Mouse (Mus musculus) hindbrain, embryonic 10.5 days (tissue): ENCODE measurements around the gene Wfdc3. TPM values are rescaled to one million over a fixed set of nuclear protein-coding genes. Genes with fewer than 3 reads are reported as not detected.
"Not testable (repeated sequence)": the region's sequence is repeated elsewhere in the genome, so short reads cannot be mapped to it uniquely, and the experiment has no call there.

Experiments used
- DNase-seq: peaks from one replicate; pipeline ENCODE4 v3.0.0-alpha.2; 2017; ENCODE audit warnings: low spot score
- H3K27ac ChIP-seq: fragments of 300-500 bp; sonication (generic); 2 replicates; pipeline ENCODE4 v1.5.1; 2016; ENCODE audit warnings: mild to moderate bottlenecking, moderate library complexity
- H3K27me3 ChIP-seq: fragments of 300-500 bp; sonication (generic); 2 replicates; pipeline ENCODE4 v1.6.1; 2016; ENCODE audit warnings: mild to moderate bottlenecking; ENCODE audit not compliant: poor library complexity, insufficient read depth, severe bottlenecking
- H3K36me3 ChIP-seq: fragments of 300-500 bp; sonication (generic); 2 replicates; pipeline ENCODE4 v1.6.1; 2016; ENCODE audit warnings: mild to moderate bottlenecking, moderate library complexity
- H3K4me1 ChIP-seq: fragments of 300-500 bp; sonication (generic); replicated peaks from 2 replicates; pipeline ENCODE4 v1.6.1; 2016; ENCODE audit warnings: mild to moderate bottlenecking
- H3K4me3 ChIP-seq: fragments of 300-500 bp; sonication (generic); 2 replicates; pipeline ENCODE4 v1.5.1; 2016; ENCODE audit warnings: mild to moderate bottlenecking, moderate library complexity
- H3K9me3 ChIP-seq: fragments of 300-500 bp; sonication (generic); 2 replicates; pipeline ENCODE4 v1.6.1; 2016; ENCODE audit warnings: mild to moderate bottlenecking, moderate library complexity
- WGBS: fragments of 180-500 bp; shearing (Covaris S2); methylation state at CpG from one replicate; pipeline ENCODE4 v1.1.7; 2016; 5-methylcytosine and 5-hydroxymethylcytosine counted together
- polyA plus RNA-seq: library from polyadenylated mRNA; unstranded; fragments of >200 nt; fragmentation: Nextera tagmentation; extraction: Ambion mirVana; gene quantifications from 2 replicates; pipeline ENCODE4 v1.2.1, GENCODE M21; 2016

Gene Wfdc3
- polyA plus RNA-seq, 1 experiment from 2014 or later: 0.85 TPM

DNA sequence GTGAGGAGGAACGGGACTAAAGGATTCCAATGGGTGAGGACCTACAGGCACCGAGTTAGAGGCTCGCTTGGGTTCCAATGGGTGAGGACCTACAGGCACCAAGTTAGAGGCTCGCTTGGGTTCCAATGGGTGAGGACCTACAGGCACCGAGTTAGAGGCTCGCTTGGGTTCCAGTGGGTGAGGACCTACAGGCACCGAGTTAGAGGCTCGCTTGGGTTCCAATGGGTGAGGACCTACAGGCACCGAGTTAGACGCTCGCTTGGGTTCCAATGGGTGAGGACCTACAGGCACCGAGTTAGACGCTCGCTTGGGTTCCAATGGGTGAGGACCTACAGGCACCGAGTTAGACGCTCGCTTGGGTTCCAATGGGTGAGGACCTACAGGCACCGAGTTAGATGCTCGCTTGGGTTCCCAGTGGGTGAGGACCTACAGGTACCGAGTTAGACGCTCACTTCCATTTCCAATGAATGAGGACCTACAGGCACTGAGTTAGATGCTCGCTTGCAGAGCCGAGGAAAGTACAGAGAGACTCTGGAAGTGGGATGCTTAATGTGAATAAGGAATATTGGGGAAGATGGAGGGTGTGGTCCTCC lies 29.4 kb downstream of the Wfdc3 start:
- WGBS: 90% methylated on average over 23 of the region's 23 CpGs
- DNase-seq, H3K36me3 ChIP-seq: not testable (repeated sequence)

DNA sequence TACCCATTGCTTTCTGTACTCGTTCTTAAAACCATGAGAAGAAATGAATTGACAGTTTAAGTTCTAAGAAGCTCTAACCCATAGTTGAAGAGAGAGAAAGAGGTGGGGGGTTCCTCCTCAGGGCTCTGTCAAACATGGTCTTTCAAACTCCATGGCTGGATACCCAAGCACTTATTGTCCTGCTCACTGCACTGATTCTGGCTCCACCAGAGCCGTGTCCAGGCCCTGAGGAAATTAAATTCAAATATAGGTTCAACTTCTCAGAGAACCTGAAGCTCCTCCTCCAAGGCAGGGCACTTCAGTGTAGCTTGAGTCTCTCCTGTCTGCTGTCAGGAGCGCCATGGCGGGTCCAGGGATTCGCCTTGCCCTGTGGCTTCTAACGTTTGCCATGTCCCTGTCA lies 30.7 kb downstream of the Wfdc3 start, which contains the start of gene Spint5:
Spint5 (plus strand) TSS at position 301 of the 400 bp plus-strand sequence.
- no peaks in the 10 kb centered on the region for H3K27me3 ChIP-seq
- no peak for DNase-seq
- no peaks in the 10 kb centered on the region for H3K9me3 ChIP-seq
- no peak within 1 kb of the TSS for H3K4me3 ChIP-seq
- 84% methylated on average over 6 of the region's 6 CpGs for WGBS
- no peaks in the 10 kb centered on the region for H3K36me3 ChIP-seq
- H3K4me1 ChIP-seq: no peaks in the 10 kb centered on the region
- H3K27ac ChIP-seq: no peak within 1 kb of the TSS

More for the DNA sequence above, 29.4 kb downstream of the Wfdc3 start:
- H3K27me3 ChIP-seq, H3K4me3 ChIP-seq, H3K4me1 ChIP-seq, H3K9me3 ChIP-seq, H3K27ac ChIP-seq: not testable (repeated sequence)

DNA sequence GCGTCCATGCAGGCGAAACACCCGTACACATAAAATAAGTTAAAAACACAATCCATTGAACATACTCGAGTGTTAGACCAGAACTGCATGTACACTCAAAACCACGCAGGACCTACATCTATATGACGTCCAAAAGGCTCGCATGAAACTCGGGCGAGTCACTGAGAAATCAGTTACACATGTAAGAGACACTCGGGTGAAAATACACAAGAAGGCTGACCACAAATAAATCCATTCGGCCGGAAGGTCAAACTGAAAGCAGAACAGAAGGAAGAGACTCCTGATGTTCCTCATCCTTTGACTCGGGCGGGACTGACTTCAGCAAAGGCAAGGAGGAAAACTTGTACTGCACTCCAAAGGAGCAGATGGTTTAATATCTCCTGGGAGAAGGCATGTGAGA lies 39.7 kb downstream of the Wfdc3 start:
- Histone ChIP-seq H3K4me1 (no peaks in the 10 kb centered on the region), H3K36me3 (no peaks in the 10 kb centered on the region), H3K9me3 (no peaks in the 10 kb centered on the region; the same call in 1 of the 2 replicates), H3K4me3 (no peak overlapping the region), H3K27ac (no peak overlapping the region), H3K27me3 (no peaks in the 10 kb centered on the region)
- 91% methylated on average over 14 of the region's 14 CpGs for WGBS
- no peak for DNase-seq

DNA sequence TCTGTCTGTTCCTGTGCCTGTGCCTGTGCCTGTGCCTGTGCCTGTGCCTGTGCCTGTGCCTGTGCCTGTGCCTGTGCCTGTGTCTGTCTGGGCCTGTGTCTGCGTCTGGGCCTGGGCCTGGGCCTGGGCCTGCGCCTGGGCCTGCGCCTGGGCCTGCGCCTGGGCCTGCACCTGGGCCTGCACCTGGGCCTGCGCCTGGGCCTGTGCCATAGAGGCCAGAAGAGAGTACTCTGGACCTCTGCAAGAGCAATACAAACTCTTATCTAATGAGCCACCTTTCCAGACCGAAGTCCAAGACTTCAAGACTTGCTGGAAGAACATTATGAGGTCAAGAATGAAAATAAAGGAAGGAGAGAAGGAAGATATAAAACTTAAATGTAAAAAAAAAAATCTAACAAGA lies 40.4 kb downstream of the Wfdc3 start:
- Histone ChIP-seq H3K36me3 (no peaks in the 10 kb centered on the region), H3K27ac (no peak overlapping the region), H3K27me3 (no peaks in the 10 kb centered on the region), H3K4me3 (no peak overlapping the region), H3K9me3 (no peaks in the 10 kb centered on the region; the same call in 1 of the 2 replicates), H3K4me1 (no peaks in the 10 kb centered on the region)
- WGBS: 91% methylated on average over 6 of the region's 6 CpGs
- DNase-seq: no peak

DNA sequence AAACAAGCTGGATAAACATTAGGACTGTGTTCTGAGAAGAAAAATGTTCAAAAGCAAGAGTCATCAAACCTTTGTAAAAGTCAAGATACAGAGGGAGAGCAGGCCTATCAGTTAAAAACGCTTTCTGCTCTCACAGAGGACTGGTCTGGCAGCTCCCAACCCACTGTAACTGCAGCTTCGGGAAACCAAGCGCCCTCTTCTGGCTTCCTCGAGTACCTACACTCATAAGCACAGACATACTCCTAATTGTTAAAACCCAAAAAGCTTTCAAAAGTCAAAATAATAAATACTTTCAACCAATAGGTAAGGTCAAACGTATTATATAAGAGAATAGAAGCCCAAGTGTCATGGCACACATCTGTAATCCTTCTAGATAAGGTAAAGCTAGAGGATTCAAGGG lies 41.5 kb downstream of the Wfdc3 start:
- Histone ChIP-seq H3K36me3 (no peaks in the 10 kb centered on the region), H3K4me3 (no peak overlapping the region), H3K4me1 (no peaks in the 10 kb centered on the region), H3K27ac (no peak overlapping the region), H3K9me3 (no peaks in the 10 kb centered on the region; the same call in 1 of the 2 replicates), H3K27me3 (no peaks in the 10 kb centered on the region)
- no peak for DNase-seq
- 83% methylated on average over 5 of the region's 5 CpGs for WGBS

DNA sequence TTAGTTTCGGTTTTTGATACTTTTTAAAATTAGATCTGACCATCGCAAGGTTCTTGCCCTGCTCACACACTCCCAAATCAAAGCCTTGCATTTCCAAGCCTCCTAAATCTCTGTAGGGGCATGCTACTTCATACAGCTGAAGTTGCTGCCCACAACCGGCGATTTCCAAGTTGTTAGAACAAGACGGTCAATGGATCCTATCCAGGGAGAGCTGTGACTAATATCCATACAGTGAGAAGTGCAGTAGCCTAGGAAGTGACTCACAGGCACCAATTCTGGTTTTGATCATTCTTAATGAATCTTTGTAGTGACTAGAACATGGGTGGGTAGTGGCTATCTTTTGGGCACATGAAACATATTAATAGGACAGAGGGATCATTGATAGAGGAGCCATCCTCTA lies 44.0 kb downstream of the Wfdc3 start:
- Histone ChIP-seq H3K9me3 (no peaks in the 10 kb centered on the region; the same call in 1 of the 2 replicates), H3K36me3 (no peaks in the 10 kb centered on the region)
- WGBS: 92% methylated on average over 5 of the region's 5 CpGs

DNA sequence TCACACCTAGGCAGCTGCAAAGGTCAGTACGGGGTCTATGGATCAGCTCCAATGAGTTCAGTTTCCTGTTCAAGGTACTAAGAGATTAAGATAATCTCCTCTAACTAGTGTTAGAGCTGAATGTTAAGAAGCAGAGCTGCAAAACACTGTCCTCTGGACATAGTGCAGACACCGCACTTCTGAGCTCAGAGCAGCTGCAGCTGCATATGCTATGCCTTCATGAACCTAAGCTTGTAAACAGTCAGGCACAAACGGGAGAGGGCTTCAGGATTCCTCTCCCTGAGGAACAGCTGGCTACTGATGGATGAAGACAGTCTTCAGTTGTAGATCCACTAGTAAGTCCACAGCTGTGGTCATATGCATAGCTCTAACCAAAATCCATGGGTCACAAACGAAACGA lies 44.8 kb downstream of the Wfdc3 start:
- Histone ChIP-seq H3K27me3 (no peaks in the 10 kb centered on the region), H3K4me1 (no peaks in the 10 kb centered on the region), H3K27ac (no peak overlapping the region), H3K9me3 (no peaks in the 10 kb centered on the region; the same call in 1 of the 2 replicates), H3K4me3 (no peak overlapping the region), H3K36me3 (no peaks in the 10 kb centered on the region)
- no peak for DNase-seq
- WGBS: 90% methylated on average over 5 of the region's 5 CpGs

More for the DNA sequence above, 44.0 kb downstream of the Wfdc3 start:
- H3K27me3 ChIP-seq: no peaks in the 10 kb centered on the region
- H3K4me1 ChIP-seq: no peaks in the 10 kb centered on the region
- H3K27ac ChIP-seq: no peak overlapping the region
- no peak for DNase-seq
- no peak overlapping the region for H3K4me3 ChIP-seq

DNA sequence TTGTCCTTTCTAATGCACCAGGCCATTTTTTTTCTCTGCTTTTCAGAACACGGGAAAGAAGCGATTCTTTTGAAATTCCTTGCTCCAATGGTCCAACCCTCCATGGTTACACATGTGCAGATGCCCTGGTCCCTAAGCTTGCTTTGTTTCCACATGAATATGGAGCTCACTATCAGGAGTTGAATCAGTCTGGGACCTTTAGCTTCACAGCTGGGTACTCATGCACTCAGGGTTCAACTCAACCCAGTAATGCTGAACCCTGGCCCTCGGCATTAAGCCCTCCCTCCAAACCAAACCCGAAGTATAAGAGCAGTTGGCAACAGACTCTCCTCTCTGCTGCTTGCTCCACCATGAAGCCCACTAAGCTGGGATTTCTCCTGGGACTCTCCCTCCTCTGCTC lies 47.5 kb downstream of the Wfdc3 start, which contains the start of gene Spint4:
Spint4 (plus strand) TSS at position 301 of the 400 bp plus-strand sequence.
- Histone ChIP-seq H3K27me3 (no peaks in the 10 kb centered on the region), H3K4me3 (no peak within 1 kb of the TSS), H3K4me1 (no peaks in the 10 kb centered on the region), H3K27ac (no peak within 1 kb of the TSS), H3K9me3 (no peaks in the 10 kb centered on the region), H3K36me3 (no peaks in the 10 kb centered on the region)
- DNase-seq: no peak
- 78% methylated on average over 4 of the region's 4 CpGs for WGBS

DNA sequence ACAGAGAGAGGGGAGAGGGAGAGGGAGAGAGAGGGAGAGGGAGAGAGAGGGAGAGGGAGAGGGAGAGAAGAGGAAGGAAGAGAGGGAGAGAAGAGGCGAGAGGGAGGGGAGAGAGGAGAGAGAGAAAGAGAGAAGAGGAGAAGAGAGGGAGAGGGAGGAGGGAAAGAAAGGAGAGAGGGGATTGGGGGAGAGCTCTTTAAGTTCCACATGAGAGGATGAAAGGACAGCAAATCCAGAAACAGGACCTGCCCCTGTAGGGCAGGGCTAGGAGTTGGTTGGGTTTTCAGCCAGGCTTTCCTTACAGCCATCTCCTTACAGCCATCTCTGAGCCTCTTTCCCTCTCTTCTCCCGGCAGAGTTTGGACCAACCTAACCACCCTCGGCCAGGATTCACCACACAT lies 60.9 kb downstream of the Wfdc3 start, which contains the start of gene Wfdc13:
Wfdc13 (plus strand) TSS at position 301 of the 400 bp plus-strand sequence.
- DNase-seq: no peak
- H3K4me3 ChIP-seq: no peak within 1 kb of the TSS
- no peaks in the 10 kb centered on the region for H3K36me3 ChIP-seq
- H3K9me3 ChIP-seq: no peaks in the 10 kb centered on the region
- H3K27ac ChIP-seq: no peak within 1 kb of the TSS
- 66% methylated on average over 3 of the region's 3 CpGs for WGBS
- H3K27me3 ChIP-seq: no peaks in the 10 kb centered on the region
- H3K4me1 ChIP-seq: peaks cover 2% of the 10 kb centered on the region; the same call in 1 of the 2 replicates

Other genes with a start within 250 kb of the Wfdc3 start
- gene Pigt, start 248.4 kb downstream of the Wfdc3 start, polyA plus RNA-seq: 39.7 and 48.8 TPM in 2 replicates
- 27.6 and 64.4 TPM in 2 replicates for gene Wfdc2, start 183.5 kb downstream of the Wfdc3 start, polyA plus RNA-seq
- not detected in 2 replicates for gene Spint3, start 172.5 kb downstream of the Wfdc3 start, polyA plus RNA-seq
- gene Wfdc6a, start 160.5 kb downstream of the Wfdc3 start, polyA plus RNA-seq: not detected in 2 replicates
- not detected in 2 replicates for gene Eppin, start 152.3 kb downstream of the Wfdc3 start, polyA plus RNA-seq
- not detected in 2 replicates for gene Wfdc6b, start 132.4 kb downstream of the Wfdc3 start, polyA plus RNA-seq
- gene Wfdc8, start 132.3 kb downstream of the Wfdc3 start, polyA plus RNA-seq: not detected in 2 replicates
- not detected in 2 replicates for gene Wfdc16, start 107.1 kb downstream of the Wfdc3 start, polyA plus RNA-seq
- 0.51 TPM in 1 of 2 replicates, not detected in the other for gene Wfdc10, start 89.9 kb downstream of the Wfdc3 start, polyA plus RNA-seq
- gene Wfdc9, start 89.3 kb downstream of the Wfdc3 start, polyA plus RNA-seq: not detected in 2 replicates
- not detected in 2 replicates for gene Wfdc11, start 71.8 kb downstream of the Wfdc3 start, polyA plus RNA-seq
- gene Wfdc13, start 60.8 kb downstream of the Wfdc3 start, polyA plus RNA-seq: 0.15 TPM in 1 of 2 replicates, not detected in the other
- not detected in 2 replicates for gene Spint4, start 47.4 kb downstream of the Wfdc3 start, polyA plus RNA-seq
- gene Spint5, start 30.6 kb downstream of the Wfdc3 start, polyA plus RNA-seq: not detected in 2 replicates
- 81.3 and 87.4 TPM in 2 replicates for gene Dnttip1, start 52 bp upstream of the Wfdc3 start, polyA plus RNA-seq
- 588 and 602 TPM in 2 replicates for gene Ube2c, start 24.0 kb upstream of the Wfdc3 start, polyA plus RNA-seq
- gene Tnnc2, start 34.0 kb upstream of the Wfdc3 start, polyA plus RNA-seq: not detected in 2 replicates
- 10.8 and 13.7 TPM in 2 replicates for gene Snx21, start 39.9 kb upstream of the Wfdc3 start, polyA plus RNA-seq
- gene Acot8, start 59.0 kb upstream of the Wfdc3 start, polyA plus RNA-seq: 16.5 and 17.7 TPM in 2 replicates
- gene Zswim3, start 59.2 kb upstream of the Wfdc3 start, polyA plus RNA-seq: 9.3 and 12.4 TPM in 2 replicates
- gene Zswim1, start 76.8 kb upstream of the Wfdc3 start, polyA plus RNA-seq: 25.1 and 27.5 TPM in 2 replicates
- not detected in 2 replicates for gene Spata25, start 82.6 kb upstream of the Wfdc3 start, polyA plus RNA-seq
- gene Ctsa, start 86.9 kb upstream of the Wfdc3 start, polyA plus RNA-seq: 98.2 and 104 TPM in 2 replicates
- gene Neurl2, start 87.5 kb upstream of the Wfdc3 start, polyA plus RNA-seq: 4.3 and 5.1 TPM in 2 replicates
- gene Pltp, start 111.8 kb upstream of the Wfdc3 start, polyA plus RNA-seq: 47.2 and 78.1 TPM in 2 replicates
- 76.1 and 88.4 TPM in 2 replicates for gene Pcif1, start 133.4 kb upstream of the Wfdc3 start, polyA plus RNA-seq
- gene Zfp335, start 165.8 kb upstream of the Wfdc3 start, polyA plus RNA-seq: 15.3 and 18.4 TPM in 2 replicates
- 0.56 and 1.2 TPM in 2 replicates for gene Mmp9, start 194.8 kb upstream of the Wfdc3 start, polyA plus RNA-seq
- 3.1 and 5.1 TPM in 2 replicates for gene Slc12a5, start 214.9 kb upstream of the Wfdc3 start, polyA plus RNA-seq